Mouse (Mus musculus) ovary, postnatal 36 days (tissue): ENCODE results near the gene Kcnt1.

Experiments used
- DNase-seq: peaks from one replicate; pipeline ENCODE4 v3.0.0; 2022; ENCODE audit warnings: low spot score, mixed read lengths

Kcnt1 gene

DNA sequence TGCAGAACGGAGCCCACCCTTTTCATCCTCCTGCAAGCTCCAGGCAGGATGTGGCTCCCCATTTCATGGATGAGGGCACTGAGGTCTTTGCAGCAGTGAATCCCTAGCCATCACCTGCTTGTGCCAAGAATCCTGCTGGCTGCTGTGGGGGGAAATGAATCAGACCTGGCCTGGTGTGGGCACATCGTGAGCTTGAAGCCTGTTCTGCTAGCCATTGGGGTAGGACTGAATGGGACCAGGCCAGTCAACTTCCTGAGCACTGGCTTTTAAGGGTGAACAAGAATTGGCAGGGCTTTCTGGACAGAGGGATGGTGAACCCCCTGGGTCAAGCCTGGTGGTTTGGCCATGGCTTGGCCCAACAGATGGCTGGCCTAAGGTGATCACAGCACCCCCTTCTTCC lies 15.0 kb downstream of the Kcnt1 start:
- no peak for DNase-seq

DNA sequence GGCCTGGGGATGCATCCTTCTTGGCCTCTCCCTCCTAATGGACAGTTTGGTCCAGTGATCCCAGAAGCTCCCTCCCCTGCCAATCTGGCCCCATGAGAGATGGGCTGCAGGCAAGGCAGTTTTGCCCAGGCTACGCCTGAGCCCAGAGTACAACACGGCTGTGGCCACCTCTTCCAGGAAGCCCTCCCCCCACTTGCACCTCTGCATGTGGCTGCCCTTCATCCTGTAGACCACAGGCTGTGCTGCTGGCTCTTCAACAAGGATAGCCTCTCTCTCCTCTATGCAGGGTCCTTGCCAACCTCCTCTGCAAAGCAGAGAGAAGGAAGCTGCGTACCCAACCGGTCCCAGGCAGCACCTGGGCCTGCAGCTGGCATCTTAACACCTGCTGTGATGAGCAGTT lies 15.5 kb downstream of the Kcnt1 start:
- no peak for DNase-seq

DNA sequence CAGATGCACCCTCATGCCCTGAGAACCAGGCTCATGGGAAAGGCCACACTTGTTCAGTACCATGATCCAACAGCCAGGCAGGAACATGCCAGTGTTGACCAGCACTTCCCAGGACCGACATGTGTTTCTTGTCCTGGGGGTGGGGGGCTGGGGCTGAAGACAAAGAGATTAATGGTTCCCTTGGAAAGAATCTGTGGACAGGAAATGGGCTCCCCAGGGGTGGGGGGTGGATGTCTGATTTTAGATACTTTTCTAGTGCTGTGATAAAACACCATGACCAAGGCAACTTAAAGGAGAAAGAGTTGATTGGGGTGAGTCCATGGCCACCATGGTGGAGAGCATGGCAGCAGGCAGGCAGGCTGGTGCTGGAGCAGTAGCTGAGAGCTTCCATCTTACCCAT lies 18.7 kb downstream of the Kcnt1 start:
- no peak for DNase-seq

DNA sequence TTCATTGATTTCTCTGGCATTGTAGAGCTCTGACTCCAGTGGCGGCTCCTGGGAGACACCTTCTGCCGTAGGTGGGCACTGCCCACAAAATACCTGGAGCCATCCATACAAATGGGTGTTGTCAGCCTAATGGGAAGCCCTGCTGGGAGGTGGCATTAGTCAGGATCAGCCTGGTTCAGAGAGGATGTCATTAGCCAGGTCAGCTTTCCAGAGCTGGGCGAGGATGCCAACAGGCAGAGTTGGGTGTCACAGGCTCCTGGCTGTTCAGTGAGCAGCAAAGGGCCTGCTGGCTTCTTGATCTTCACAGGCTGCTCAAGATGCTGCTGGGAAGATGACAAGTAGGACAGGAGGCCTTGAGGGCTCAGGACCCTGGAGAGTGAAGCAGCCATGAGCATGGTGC lies 21.2 kb downstream of the Kcnt1 start:
- DNase-seq: no peak

DNA sequence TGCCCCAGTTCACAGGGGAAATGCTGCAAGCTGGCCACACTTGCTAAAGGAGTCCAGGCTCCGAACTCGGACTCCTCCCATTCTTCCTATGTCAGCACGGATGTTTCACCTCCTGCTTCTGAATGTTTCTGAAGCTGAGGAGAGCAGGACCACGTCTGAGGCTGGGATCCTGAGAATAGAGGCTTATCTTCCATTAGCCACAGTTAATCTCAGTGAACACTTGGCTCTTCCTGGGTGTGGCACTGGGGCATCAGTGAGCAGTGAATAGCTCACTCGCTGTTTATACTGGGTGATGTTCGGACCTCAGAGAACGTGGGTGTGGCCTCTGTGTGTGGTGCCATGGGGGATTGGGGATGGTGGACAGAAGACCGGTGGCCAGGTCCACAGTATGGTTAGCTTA lies 23.7 kb downstream of the Kcnt1 start:
- no peak for DNase-seq

DNA sequence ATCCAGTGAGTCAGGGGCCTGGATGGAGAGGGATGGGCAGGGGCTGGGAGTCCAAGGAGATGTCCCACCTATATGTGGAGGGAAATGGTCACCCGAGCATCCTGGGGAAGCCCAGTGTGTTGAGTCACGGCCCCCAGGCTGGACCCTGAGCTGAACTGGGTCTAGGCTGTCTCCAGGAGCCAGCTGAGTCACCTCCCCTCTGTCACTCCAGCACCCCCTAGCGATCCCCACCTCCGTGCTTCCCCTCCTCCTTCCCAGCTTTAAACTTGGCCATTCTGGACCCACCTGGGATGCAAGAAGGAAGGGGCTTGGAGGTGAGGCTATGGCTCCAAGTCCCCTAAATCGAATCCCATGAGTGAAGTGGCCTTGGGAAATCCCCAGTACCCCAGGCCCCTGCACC lies 24.6 kb downstream of the Kcnt1 start:
- peak; percentile 27 for DNase-seq

DNA sequence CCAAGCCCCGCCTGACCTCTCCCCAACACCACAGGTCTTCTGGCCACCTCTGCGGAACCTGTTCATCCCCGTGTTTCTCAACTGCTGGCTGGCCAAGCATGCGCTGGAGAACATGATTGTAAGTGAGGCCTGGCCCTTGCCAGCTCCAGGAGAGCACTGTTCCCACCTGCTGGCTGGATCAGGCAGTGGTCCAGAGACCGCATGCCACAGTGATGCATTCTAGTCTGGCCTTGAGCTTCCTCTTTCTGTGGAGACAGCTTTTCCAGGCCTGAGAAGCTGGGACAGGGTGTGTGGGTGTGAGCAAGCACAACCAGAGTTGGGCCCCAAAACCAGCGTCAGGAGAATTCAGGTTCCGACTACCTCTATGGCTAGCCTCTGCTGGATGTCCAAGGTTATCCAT lies 28.9 kb downstream of the Kcnt1 start:
- peak; percentile 23 for DNase-seq

DNA sequence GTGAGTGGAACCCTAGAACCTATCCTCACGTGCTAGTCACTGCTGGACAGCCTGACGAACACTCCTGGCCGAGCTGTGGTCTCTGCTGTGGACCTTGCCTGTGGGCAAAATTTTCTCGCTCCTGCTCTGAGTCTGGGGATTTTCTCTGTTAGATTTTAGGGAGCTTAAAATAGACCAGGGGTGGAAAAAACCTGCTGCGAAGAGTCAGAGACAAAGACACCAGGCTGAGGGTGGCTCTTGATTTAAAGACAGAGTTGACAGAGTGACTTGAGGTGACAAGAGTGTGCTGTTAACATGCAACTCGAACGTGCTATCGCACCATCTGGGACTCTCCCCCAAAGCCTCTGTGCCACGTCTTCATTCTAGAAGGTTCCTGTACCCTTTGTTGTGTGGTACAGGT lies 35.4 kb downstream of the Kcnt1 start:
- DNase-seq: no peak

DNA sequence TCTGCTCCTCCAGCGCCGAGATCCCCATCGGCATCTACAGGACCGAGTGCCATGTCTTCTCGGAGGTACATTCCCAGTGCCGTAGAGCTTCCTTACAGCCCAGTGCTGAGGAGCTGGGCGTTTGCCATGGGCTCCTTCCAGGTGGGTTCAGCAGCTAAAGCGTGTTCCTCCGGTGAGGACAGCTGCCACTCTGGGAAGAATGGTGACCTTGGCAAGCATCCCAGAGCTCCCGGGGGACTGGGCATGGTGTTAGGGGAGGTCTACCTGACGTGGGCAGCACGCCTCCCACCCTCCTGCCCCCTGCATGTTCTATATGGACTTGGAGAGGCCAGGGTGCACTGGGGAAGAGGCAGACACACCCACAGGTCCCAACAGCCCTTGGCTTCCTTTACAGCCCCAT lies 46.3 kb downstream of the Kcnt1 start:
- no peak for DNase-seq

DNA sequence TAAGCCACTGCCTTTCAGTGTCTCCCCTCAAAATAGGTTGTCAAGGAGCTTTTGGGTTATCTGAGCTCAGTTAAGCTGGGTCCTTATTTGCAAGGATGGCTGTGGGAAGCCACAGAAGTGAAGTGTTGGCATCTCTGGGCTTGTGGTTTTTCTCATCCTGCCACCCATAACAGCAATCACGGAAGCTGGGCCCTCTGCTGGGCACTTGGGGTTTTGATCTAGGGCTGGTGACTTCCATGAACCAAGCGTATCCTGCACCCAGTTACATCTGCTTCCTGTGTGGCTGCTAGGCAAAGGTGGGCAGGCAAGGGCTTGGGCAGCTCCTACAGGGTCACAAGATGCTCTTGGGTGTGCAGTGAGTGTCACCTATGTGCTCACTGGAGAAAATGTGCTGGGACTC lies 49.7 kb downstream of the Kcnt1 start:
- no peak for DNase-seq

DNA sequence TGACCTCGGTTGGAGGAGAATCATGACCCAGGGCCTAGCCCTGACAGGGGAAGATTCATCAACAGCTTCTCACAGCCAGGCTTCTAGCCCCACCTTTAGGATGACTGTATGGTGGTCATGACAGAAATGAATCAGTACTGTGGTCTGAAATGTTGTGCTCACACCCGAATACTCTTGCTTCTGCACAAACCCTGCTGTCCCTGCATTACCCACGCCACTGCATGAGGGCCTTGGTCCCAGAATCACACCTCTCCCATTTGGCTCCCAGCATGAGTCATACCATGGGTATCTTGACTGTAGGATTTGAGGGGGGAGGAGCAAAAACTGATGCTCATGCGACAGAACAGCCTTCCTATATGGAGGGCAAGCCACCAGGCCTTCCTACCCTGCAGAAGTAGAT lies 50.7 kb downstream of the Kcnt1 start:
- DNase-seq: no peak

DNA sequence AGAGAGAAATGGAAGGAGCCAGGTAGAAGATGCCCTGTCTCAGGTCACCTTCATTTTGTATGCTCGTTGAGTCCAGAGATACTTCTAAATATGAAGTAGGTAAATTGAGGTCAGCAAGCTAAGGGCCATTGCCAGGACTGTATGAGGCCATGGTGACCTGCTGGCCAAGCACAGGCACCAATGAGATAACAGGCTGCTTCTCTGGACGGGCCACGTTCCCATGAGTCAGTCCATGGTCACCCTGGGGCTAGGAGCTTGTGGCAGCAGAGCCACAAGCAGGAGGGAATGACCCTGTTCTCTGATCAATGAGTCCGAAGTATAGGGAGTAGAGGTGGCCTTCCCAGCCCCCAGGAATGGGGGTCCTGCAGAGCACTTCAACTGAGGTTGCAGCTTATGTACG lies 51.3 kb downstream of the Kcnt1 start:
- no peak for DNase-seq

DNA sequence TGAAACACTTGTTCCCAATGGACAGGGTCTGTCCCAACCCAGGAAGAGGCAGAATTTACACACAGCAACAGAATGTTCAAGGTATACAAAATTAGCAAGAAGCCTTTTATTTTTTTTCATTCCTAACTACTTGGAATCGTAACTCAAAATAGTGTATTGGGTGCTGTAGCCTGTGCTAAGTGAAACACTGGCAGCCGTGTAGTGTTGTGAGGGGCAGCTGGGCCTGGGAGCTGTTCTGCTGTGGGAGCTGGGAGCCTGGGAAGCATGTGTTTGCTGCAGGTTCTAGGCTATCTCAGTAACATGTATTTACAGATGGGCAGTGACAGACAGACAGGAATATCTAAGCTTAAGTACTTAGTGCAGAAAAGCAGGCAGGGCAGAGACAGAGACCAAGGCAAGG lies 54.9 kb downstream of the Kcnt1 start:
- no peak for DNase-seq

DNA sequence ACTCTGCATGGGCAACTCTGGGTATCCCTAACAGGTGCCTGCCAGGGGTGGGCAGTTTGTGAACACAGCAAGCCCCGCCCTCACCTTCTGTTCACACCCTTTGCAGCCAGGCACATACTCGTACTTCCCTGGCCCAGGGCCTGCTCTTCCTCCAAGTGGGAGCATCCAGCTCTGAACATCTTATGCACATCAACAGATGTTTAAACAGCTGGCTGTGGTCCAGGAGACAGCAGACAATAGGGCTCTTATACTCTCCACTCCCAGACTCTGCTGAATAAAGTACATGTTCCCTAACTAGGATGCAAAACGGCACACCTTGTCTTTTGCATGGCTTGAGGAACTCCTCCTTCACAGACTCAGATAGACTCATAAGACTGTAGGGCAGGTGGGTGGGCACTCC lies 56.4 kb downstream of the Kcnt1 start:
- DNase-seq: no peak

DNA sequence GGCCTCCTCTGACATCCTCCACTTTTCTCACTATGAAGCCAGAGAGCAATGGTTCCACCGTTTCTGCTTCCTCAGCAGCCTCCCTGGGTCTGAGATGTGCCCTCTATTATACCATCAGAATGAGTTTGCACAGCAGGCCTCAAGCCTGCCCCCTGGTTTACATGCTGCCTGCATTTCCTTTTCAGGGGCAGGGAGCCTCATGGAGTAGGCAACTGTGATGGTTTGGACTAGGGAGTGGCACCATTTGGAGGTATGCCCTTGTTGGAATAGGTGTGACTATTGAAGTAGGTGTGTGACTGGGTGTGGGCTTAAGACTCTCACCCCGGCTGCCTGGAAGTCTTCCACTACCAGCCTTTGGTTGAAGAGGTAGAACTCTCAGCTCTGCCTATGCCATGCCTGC lies 60.3 kb downstream of the Kcnt1 start:
- no peak for DNase-seq

DNA sequence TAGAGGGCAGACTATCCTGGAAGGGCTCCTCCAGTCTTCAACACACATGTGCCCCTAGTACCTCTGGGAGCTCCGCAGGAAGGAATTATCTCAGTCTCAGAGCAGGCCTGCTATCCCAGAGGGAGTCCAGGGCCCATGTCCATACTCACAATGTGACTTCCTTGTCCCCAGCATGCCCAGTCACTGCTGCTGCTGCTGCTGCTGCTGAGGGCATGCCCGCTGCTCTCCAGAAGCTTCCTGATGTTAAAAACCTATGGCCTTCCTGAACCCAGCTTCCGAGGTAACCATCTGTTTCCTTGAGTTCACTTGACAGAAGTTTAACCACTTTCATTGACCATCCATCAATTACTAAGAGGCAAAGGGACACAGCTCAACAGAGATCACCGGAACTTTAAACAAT lies 61.4 kb downstream of the Kcnt1 start:
- no peak for DNase-seq

DNA sequence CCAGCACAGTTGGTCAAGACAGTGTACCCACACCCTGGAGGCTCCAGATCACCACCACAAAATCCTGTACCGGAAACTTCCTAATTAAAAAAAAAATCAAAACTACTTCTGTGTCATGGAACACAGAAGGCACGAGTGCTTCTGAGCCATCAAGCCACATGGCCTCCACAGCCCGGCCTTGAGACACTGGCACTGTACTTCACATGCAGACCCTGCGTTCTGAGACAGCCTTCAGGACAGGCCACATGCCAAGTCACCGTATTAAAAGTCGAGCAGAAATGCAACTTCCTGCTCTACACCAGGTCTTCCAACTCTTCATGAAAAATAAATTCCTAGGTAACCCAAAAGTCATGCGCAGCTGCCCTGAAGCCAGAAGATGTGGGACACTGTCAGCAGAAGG lies 64.3 kb downstream of the Kcnt1 start:
- no peak for DNase-seq

DNA sequence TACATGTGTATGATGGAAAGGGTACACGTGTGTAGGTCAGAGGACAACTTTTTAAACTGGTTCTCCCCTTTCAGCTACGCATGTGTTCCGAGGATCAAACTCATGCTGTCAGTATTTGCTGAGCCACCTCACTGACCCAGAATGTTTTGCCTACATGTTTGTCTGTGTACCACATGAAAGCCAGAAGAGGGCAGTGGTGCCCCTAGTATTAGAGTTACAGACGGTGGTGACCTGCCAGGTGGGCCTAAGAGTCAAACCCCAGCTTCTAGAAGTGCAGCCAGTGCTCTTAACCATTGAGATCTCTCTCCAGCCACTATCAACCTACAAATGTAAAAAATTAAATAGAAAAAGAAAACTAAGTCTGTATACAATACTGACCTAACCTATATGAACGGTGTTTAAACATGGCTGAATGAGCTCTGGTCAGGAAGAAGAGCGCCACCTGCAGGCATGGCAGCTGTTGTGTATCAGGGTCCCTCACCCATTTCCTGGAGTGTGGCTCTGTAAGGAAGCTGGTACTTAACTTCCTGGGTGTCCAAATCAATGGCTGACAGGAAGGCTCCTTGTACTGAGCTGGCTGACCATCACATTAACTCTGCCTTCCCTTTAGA lies 67.8 kb downstream of the Kcnt1 start:
- DNase-seq: peak; percentile 27

DNA sequence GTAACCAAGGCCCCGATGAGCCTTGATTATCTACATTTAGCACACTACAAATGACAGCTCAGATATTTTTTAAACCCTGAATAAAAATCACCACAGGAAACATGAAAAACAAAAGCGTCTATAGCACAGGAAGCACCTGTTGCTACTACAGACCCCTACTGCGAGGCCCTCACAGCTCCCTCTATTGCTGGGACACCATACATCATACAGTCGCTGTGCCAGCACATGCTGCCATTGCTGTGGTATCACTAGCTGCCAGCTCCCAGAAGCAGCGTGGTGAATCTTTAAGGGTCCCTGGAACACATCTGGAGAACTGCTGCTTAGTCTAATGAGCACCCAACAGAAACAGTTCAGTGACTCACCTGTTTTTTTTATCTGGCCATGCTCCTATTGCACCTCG lies 77.0 kb downstream of the Kcnt1 start:
- no peak for DNase-seq

DNA sequence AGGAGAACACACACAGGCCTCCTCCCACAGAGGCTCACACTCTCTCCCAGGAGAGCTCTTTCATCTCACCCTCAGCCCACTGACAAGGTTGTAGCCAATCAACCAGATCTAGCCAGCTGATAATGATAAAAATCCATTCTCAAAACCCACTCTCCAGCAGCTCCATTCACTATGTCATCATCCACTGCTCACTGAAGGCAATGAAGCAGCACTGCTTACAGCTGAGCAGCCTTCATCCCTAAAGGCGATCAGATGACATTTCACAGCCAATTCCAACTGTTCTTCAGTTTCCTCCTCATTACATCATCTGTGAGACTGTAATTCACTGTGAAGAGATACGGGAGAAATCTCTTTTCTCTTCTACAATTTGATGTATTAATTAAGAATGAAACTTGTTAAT lies 80.3 kb downstream of the Kcnt1 start:
- no peak for DNase-seq

DNA sequence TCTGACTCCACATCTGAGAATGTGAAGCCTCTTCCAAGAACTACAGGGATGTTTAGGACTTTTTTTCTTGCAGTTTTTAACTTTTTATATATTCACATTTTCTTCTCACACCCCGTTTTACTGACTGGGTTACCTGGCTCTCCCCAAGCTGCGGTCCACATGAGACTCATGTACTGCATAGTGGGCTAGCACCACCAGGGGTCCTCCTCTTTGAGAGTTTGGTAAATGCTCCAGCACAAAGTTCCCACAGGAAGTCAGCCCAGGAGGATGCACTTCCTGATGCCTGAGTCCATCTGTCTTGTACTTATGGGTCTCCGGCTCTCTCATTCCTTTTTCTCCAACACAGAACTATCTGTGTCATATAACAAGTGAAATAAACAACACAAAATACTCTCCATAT lies 84.4 kb downstream of the Kcnt1 start:
- no peak for DNase-seq

DNA sequence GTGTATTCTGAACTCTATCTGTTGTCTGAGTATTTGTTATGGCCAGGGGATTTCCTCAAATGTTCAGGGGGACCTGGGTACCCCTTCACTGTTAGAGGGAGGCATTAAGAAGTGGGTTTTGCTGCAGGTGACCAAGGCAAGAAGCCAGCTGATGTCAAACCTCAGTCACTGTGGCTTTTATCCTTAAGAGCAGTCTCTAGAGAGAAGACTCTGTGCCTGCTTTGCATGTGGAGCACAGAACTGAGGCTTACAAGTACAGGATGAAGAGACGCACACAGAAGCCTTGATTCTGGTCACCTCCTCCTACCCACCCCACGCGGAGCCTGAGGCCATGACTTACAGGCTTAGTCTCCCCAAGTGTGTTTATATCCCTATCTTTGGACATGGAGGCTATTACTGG lies 85.8 kb downstream of the Kcnt1 start:
- no peak for DNase-seq
